Mouse (Mus musculus) natural killer cell, adult 2 months (primary cell): ENCODE results near the gene Vmn1r58.
"Not testable (repeated sequence)": the region's sequence is repeated elsewhere in the genome, so short reads cannot be mapped to it uniquely, and the experiment has no call there.

ENCODE experiments used
- DNase-seq, 2 experiments: peaks; one replicate each; pipeline ENCODE4 v3.0.0; 2022; ENCODE audit warnings: low spot score in 2 of 2

The Vmn1r58 gene

DNA sequence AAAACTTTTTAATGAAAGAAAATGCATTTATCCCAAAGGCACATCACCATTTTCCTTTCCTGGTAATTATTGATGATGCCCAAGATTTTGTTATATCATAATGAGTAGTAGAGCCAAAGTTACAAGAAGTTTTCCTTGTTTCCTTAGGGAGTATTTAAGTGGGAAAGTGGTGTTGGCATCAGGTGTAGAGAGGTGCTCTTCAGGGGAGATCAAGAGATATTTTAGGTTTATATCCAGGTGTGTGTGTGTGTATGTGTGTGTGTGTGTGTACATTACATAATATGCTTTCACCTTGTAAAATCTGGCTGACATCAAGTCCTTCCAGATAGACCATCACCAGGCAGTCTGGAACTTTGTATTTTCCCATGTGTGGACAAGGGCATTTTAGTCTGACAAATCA, at the start of gene Vmn1r58:
Gene Vmn1r58 (minus strand): TSS at position 101 of the 400 bp plus-strand sequence.
- DNase-seq, result not testable (repeated sequence)

GRCm38 (mm10) chr7:5456674-5457073, 43.5 kb upstream of the Vmn1r58 start, which contains the start of gene Vmn1r59:
Gene Vmn1r59 (minus strand): TSS chr7:5456774.
- no peak for DNase-seq

- DNase-seq, result not testable (repeated sequence)
Measured at GRCm38 (mm10) chr7:5454011-5454410, 40.8 kb upstream of the Vmn1r58 start.

DNA sequence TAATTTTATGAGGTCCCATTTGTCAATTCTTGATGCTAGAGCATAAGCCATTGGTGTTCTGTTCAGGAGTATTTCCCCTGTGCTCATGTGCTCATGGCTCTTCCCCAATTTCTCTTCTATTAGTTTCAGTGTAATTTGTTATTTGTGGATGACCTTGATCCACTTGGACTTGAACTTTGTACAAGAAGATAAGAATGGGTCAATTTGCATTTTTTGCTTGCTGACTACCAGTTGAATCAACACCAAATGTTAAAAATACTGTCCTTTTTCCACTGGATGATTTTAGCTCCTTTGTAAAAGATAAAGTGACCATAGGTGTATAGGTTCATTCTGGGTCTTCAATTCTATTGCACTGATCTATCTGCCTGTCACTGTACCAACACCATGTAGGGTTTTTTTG, 35.4 kb upstream of the Vmn1r58 start:
- no peak for DNase-seq

- no peak for DNase-seq
Measured at GRCm38 (mm10) chr7:5406201-5406600, 7.0 kb downstream of the Vmn1r58 start.

- DNase-seq, result no peak
Measured at GRCm38 (mm10) chr7:5366724-5367123, 46.5 kb downstream of the Vmn1r58 start.

DNA sequence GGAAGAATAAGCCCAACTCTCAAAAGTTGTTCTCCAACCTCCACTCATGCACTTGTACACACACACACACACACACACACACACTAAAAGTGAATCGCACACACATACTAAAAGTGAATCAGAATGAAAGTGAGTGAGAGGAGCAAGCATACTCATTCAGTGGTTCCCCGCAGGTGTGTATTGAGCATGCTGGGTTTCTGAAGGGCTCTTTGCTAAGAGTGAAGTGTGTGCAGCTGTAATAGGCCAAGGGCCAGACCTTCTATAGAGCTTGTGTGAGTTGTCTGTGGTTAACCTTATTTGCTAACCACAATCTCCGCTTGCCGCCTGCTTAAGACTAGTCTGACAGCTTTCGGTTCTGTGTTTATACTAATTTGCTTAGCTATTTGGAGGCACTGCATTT, 49.6 kb downstream of the Vmn1r58 start:
- DNase-seq, result no peak
